ENCODE assay signal across 18 mouse cellular contexts in the genomic region with DNA sequence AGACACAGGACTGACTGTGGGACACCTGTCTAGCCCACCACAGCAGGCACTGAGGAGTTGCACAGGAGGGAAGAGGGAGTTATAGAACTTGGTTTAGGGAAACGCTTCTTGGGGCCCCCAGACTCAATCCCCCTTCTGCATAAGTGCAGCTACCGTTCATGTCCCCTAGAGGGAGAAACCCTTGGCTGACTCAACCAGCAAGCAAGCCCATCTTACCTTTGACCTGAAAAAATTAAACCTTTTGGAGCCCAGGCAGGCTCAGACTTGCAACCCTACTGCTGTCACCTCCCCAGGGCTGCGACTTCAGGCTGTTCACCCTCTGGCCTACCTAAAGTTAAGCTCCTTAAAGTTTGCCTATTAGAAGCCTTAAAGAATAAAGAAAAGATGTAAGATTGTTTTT.
"Had no signal": no experiment of that assay in that cellular context is flagged by ENCODE, and none has a peak within 500 bp of the region (broad histone marks: within the 10 kb centered on the region; RNA-seq: fewer than 3 reads in every experiment).

No protein-coding gene starts in this region.

- H3K27ac ChIP-seq: kidney, postnatal 0 days; limb, embryonic 10.5 days; limb, embryonic 13.5 days; liver, embryonic 13.5 days; lung, embryonic 15.5 days; midbrain, embryonic 12.5 days; midbrain, embryonic 15.5 days; neural tube, embryonic 12.5 days; neural tube, embryonic 15.5 days had no signal

- H3K4me3 ChIP-seq: limb, embryonic 10.5 days; limb, embryonic 13.5 days; liver, embryonic 13.5 days; lung, embryonic 15.5 days; midbrain, embryonic 12.5 days; midbrain, embryonic 15.5 days; neural tube, embryonic 12.5 days; neural tube, embryonic 15.5 days had no signal

- H3K36me3 ChIP-seq: limb, embryonic 10.5 days; limb, embryonic 13.5 days; liver, embryonic 13.5 days; lung, embryonic 15.5 days; midbrain, embryonic 12.5 days; midbrain, embryonic 15.5 days; neural tube, embryonic 12.5 days; neural tube, embryonic 15.5 days had no signal

- DNase-seq: kidney, adult 18-20 months; kidney, postnatal 25 days; liver; liver, embryonic 13.5 days; lung, postnatal 10 days; lung, postnatal 4 days; right cerebral cortex, adult 18-20 months; right cerebral cortex, postnatal 14 days; right cerebral cortex, postnatal 4 days; thymus, postnatal 25 days had no signal

- H3K9me3 ChIP-seq: limb, embryonic 10.5 days; limb, embryonic 13.5 days; liver, embryonic 13.5 days; lung, embryonic 15.5 days; midbrain, embryonic 12.5 days; midbrain, embryonic 15.5 days; neural tube, embryonic 12.5 days; neural tube, embryonic 15.5 days had no signal

- H3K4me2 ChIP-seq: limb, embryonic 13.5 days; liver, embryonic 13.5 days; lung, embryonic 15.5 days; midbrain, embryonic 12.5 days; midbrain, embryonic 15.5 days; neural tube, embryonic 12.5 days; neural tube, embryonic 15.5 days had no signal

- ATAC-seq: midbrain, embryonic 15.5 days had no signal

- H3K9ac ChIP-seq: limb, embryonic 13.5 days; liver, embryonic 13.5 days; lung, embryonic 15.5 days; midbrain, embryonic 12.5 days; midbrain, embryonic 15.5 days; neural tube, embryonic 12.5 days; neural tube, embryonic 15.5 days had no signal
